Mouse (Mus musculus) liver, adult 2 months (tissue): ENCODE results near the gene Cep112.

Experiments
- CTCF ChIP-seq: fragments of 200-500 bp; IDR thresholded peaks from 2 replicates; pipeline ENCODE4 v1.5.1; 2011; ENCODE audit warnings: low read depth, low read length, control low read depth
- POLR2A ChIP-seq: fragments of 200-500 bp; IDR thresholded peaks from 2 replicates; pipeline ENCODE4 v1.6.1; 2011; ENCODE audit warnings: low read length, control low read depth; ENCODE audit not compliant: insufficient read depth; ENCODE audit errors: extremely low read depth

DNA sequence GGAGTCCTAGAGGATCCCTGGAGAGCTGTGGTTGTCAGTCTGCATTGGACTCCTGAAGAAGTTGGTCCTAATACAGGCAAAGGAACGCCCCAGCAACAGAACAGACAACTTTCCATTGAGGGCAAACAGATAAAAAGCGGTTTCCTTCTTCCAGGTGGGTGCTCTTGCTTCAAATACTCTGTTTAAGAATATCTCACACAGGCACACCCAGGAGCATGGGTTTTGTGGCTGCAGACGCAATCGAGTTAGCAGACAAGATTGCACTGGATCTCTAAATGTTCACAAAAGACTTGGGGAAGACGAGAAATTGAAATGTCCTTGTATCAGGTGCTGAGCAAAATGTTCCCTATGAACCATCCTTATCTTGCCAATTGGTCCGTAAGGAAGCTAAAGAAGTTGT is 5.8 kb upstream of the Cep112 start:
- TF ChIP-seq POLR2A (no peak), CTCF (no peak)
